Mouse (Mus musculus) embryonic fibroblast, embryonic 13.5 days (primary cell): Measurements from ENCODE around the gene Ccdc188.

Experiments used
- CTCF ChIP-seq: IDR thresholded peaks from 2 replicates; pipeline ENCODE4 v1.5.1; 2011; ENCODE audit warnings: mild to moderate bottlenecking, control low read depth, low read length, moderate library complexity, borderline replicate concordance; ENCODE audit not compliant: insufficient read depth
- POLR2A ChIP-seq: IDR thresholded peaks from 2 replicates; pipeline ENCODE4 v1.6.1; 2011; ENCODE audit warnings: low read depth, mild to moderate bottlenecking, control low read depth, low read length, moderate library complexity

DNA sequence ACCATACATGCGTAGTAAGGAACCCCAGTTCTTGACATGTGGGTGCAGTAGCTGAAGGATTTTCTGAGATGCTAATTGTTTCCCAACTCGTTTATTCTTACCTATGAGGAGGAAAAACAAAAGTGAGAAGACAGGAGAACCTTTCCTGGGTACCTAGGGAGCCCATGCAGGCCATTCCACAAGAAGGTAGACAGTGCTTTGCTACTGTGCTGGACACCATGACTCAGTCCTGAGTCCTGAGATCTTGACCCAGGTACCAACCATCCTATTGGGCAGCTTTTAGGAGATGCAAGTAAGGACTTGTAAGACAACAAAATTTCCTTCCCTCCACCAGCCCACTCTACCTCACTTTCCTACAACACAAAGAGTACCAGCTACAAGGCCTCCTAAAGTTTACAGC is 40.5 kb downstream of the Ccdc188 start, which contains the start of gene Gm49776:
- TF ChIP-seq CTCF (no peak), POLR2A (no peak)
